Mouse (Mus musculus): ENCODE data around the gene Defa37.
"Not testable (repeated sequence)": the region's sequence is repeated elsewhere in the genome, so short reads cannot be mapped to it uniquely, and the experiment has no call there.

The Defa37 gene

DNA sequence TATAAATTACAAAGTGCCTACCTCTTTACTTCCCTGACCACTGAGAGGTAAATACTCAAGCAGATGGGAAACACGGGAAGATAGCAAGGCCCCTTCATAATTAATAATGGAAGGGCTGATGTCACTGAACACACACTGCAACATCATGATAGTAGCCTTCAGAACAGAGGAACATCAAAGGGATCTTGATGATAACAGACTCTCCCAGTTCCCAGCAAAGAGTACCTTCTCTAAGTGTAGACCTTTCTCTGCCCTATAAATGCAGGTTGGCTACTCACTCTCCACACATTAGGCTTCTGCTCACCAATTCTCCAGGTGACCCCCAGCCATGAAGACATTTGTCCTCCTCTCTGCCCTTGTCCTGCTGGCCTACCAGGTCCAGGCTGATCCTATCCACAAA, at the start of gene Defa37:
Gene Defa37 (plus strand): TSS at position 301 of the 400 bp plus-strand sequence.
- H3K4me3 ChIP-seq (replicated peaks; ENCODE audit: low read length); H3K27me3 ChIP-seq (ENCODE audit: insufficient read depth, low read length); H3K9me3 ChIP-seq (ENCODE audit: low read length); H3K36me3 ChIP-seq (ENCODE audit: insufficient read depth, low read length); H3K4me1 ChIP-seq (replicated peaks; ENCODE audit: low read depth, low read length): not testable (repeated sequence)

DNA sequence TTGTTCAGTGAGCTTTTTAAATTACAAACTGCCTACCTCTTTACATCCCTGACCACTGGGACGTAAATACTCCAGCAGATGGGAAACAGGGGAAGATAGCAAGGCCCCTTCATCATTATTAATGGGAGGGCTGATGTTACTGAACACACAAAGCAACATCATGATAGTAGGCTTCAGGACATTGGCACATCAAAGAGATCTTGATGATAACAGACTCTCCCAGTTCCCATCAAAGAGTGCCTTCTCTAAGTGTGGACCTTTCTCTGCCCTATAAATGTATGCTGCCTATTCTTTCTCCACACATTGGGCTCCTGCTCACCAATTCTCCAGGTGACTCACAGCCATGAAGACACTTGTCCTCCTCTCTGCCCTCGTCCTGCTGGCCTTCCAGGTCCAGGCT, 36.5 kb upstream of the Defa37 start, which contains the start of gene Defa32:
Gene Defa32 (plus strand): TSS at position 301 of the 400 bp plus-strand sequence.
- H3K4me1 ChIP-seq (replicated peaks; ENCODE audit: low read depth, low read length); H3K36me3 ChIP-seq (ENCODE audit: insufficient read depth, low read length); H3K4me3 ChIP-seq (replicated peaks; ENCODE audit: low read length); H3K27me3 ChIP-seq (ENCODE audit: insufficient read depth, low read length); H3K9me3 ChIP-seq (ENCODE audit: low read length): not testable (repeated sequence)

DNA sequence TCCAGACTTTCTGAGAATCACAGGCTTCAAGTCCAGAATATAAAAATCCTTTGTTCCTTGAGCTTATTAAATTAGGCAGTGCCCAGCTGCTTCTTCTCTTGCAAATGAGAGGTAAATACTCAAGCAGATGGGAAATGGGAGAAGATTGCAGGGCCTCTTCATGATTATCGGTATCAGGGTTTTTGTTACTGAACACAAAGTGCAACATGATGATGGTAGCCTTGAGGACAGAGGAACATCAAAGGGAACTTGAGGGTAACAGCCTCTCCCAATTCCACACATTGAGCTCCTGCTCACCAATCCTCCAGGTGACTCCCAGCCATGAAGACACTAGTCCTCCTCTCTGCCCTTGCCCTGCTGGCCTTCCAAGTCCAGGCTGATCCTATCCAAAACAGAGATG, 17.5 kb downstream of the Defa37 start, which contains the start of gene Defa28:
Gene Defa28 (plus strand): TSS at position 301 of the 400 bp plus-strand sequence.
- not testable (repeated sequence) for H3K27me3 ChIP-seq (ENCODE audit: insufficient read depth, low read length); H3K4me3 ChIP-seq (replicated peaks; ENCODE audit: low read length); H3K9me3 ChIP-seq (ENCODE audit: low read length); H3K4me1 ChIP-seq (replicated peaks; ENCODE audit: low read depth, low read length); H3K36me3 ChIP-seq (ENCODE audit: insufficient read depth, low read length)

DNA sequence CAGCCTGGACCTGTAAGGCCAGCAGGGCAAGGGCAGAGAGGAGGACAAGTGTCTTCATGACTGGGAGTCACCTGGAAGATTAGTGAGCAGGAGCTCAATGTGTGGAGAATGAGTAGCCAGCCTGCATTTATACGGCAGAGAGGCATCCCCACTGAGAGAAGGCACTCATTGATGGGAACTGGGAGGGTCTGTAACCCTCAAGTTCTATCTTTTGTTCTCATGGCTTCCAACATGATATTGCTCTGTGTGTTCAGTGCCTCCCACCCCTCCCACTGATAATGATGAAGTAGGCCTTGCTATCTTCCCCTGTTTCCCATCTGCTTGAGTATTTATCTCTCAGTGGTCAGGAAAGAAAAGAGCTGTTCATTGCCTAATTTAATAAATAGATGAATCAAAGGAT, 29.2 kb downstream of the Defa37 start, which contains the start of gene Gm7861:
Gene Gm7861 (minus strand): TSS at position 101 of the 400 bp plus-strand sequence.
- not testable (repeated sequence) for H3K4me3 ChIP-seq (replicated peaks; ENCODE audit: low read length); H3K36me3 ChIP-seq (ENCODE audit: insufficient read depth, low read length); H3K4me1 ChIP-seq (replicated peaks; ENCODE audit: low read depth, low read length); H3K27me3 ChIP-seq (ENCODE audit: insufficient read depth, low read length); H3K9me3 ChIP-seq (ENCODE audit: low read length)
